Mouse (Mus musculus): ENCODE results near the gene Agbl1. TPM values are rescaled to one million over a fixed set of nuclear protein-coding genes. Genes with fewer than 3 reads are reported as not detected.

Agbl1 gene
- polyA plus RNA-seq, 1 experiment from 2014 or later = 0.16 TPM

- no peaks in the 10 kb centered on the region for H3K27me3 ChIP-seq (replicated peaks; ENCODE audit: control insufficient read depth, insufficient read depth, low read length)
- no peaks in the 10 kb centered on the region for H3K36me3 ChIP-seq (ENCODE audit: control insufficient read depth, insufficient read depth, low read length)
- no peak overlapping the region for H3K9ac ChIP-seq (ENCODE audit: low read depth, low read length)
- H3K4me2 ChIP-seq (ENCODE audit: low read length) = no peak overlapping the region
- no peak overlapping the region for H3K4me3 ChIP-seq (ENCODE audit: low read length)
- ATAC-seq = no peak
- H3K9me3 ChIP-seq (ENCODE audit: control insufficient read depth, low read length) = no peaks in the 10 kb centered on the region
- WGBS = 83% methylated on average over 9 of the region's 9 CpGs
- no peak overlapping the region for H3K27ac ChIP-seq (ENCODE audit: low read depth, low read length)
- no peaks in the 10 kb centered on the region; the same call in 1 of the 2 replicates for H3K4me1 ChIP-seq (ENCODE audit: control insufficient read depth, insufficient read depth, low read depth, low read length)
These were observed 180.9 kb downstream of the Agbl1 start for GRCm38 (mm10) chr7:76410403-76411180.

GRCm38 (mm10) chr7:76411933-76412587 is 182.4 kb downstream of the Agbl1 start:
- Histone ChIP-seq H3K9ac (ENCODE audit: low read depth, low read length) (no peak overlapping the region), H3K4me3 (ENCODE audit: low read length) (no peak overlapping the region), H3K27me3 (replicated peaks; ENCODE audit: control insufficient read depth, insufficient read depth, low read length) (no peaks in the 10 kb centered on the region), H3K27ac (ENCODE audit: low read depth, low read length) (no peak overlapping the region), H3K4me1 (ENCODE audit: control insufficient read depth, insufficient read depth, low read depth, low read length) (no peaks in the 10 kb centered on the region; the same call in 1 of the 2 replicates), H3K36me3 (ENCODE audit: control insufficient read depth, insufficient read depth, low read length) (no peaks in the 10 kb centered on the region), H3K4me2 (ENCODE audit: low read length) (no peak overlapping the region), H3K9me3 (ENCODE audit: control insufficient read depth, low read length) (no peaks in the 10 kb centered on the region)
- no peak for ATAC-seq
- 59% methylated on average over 4 of the region's 4 CpGs for WGBS

- peak; percentile 54; the same call in 1 of the 2 replicates for ATAC-seq
- Histone ChIP-seq H3K9ac (ENCODE audit: low read depth, low read length) (no peak overlapping the region), H3K27ac (ENCODE audit: low read depth, low read length) (no peak overlapping the region), H3K36me3 (ENCODE audit: control insufficient read depth, insufficient read depth, low read length) (no peaks in the 10 kb centered on the region), H3K4me2 (ENCODE audit: low read length) (no peak overlapping the region), H3K27me3 (replicated peaks; ENCODE audit: control insufficient read depth, insufficient read depth, low read length) (no peaks in the 10 kb centered on the region), H3K9me3 (ENCODE audit: control insufficient read depth, low read length) (no peaks in the 10 kb centered on the region), H3K4me3 (ENCODE audit: low read length) (no peak overlapping the region), H3K4me1 (ENCODE audit: control insufficient read depth, insufficient read depth, low read depth, low read length) (no peaks in the 10 kb centered on the region)
- WGBS = 28% methylated on average over 3 of the region's 3 CpGs
These were observed 186.5 kb downstream of the Agbl1 start for GRCm38 (mm10) chr7:76416084-76416597.

GRCm38 (mm10) chr7:76438581-76438980 is 208.9 kb downstream of the Agbl1 start:
- H3K27me3 ChIP-seq (replicated peaks; ENCODE audit: control insufficient read depth, insufficient read depth, low read length) = no peaks in the 10 kb centered on the region
- H3K4me3 ChIP-seq (ENCODE audit: low read length) = no peak overlapping the region
- no peaks in the 10 kb centered on the region for H3K9me3 ChIP-seq (ENCODE audit: control insufficient read depth, low read length)
- no peaks in the 10 kb centered on the region for H3K36me3 ChIP-seq (ENCODE audit: control insufficient read depth, insufficient read depth, low read length)
- H3K27ac ChIP-seq (ENCODE audit: low read depth, low read length) = no peak overlapping the region
- no peaks in the 10 kb centered on the region for H3K4me1 ChIP-seq (ENCODE audit: control insufficient read depth, insufficient read depth, low read depth, low read length)
- peak; percentile 45; the same call in 1 of the 2 replicates for ATAC-seq
- H3K4me2 ChIP-seq (ENCODE audit: low read length) = no peak overlapping the region
- H3K9ac ChIP-seq (ENCODE audit: low read depth, low read length) = no peak overlapping the region

GRCm38 (mm10) chr7:76438988-76439387 is 209.3 kb downstream of the Agbl1 start:
- Histone ChIP-seq H3K4me2 (ENCODE audit: low read length) (no peak overlapping the region), H3K9ac (ENCODE audit: low read depth, low read length) (no peak overlapping the region), H3K9me3 (ENCODE audit: control insufficient read depth, low read length) (no peaks in the 10 kb centered on the region), H3K27me3 (replicated peaks; ENCODE audit: control insufficient read depth, insufficient read depth, low read length) (no peaks in the 10 kb centered on the region), H3K4me1 (ENCODE audit: control insufficient read depth, insufficient read depth, low read depth, low read length) (no peaks in the 10 kb centered on the region), H3K36me3 (ENCODE audit: control insufficient read depth, insufficient read depth, low read length) (no peaks in the 10 kb centered on the region), H3K27ac (ENCODE audit: low read depth, low read length) (no peak overlapping the region; the same call in 1 of the 2 replicates), H3K4me3 (ENCODE audit: low read length) (no peak overlapping the region)
- 56% methylated on average over 4 of the region's 4 CpGs for WGBS
- no peak for ATAC-seq

- H3K9ac ChIP-seq (ENCODE audit: low read depth, low read length) = no peak overlapping the region
- WGBS = 35% methylated on average over 5 of the region's 5 CpGs
- no peak for ATAC-seq
These were observed 232.8 kb downstream of the Agbl1 start for GRCm38 (mm10) chr7:76462361-76463001.

GRCm38 (mm10) chr7:76466427-76466826 is 236.7 kb downstream of the Agbl1 start:
- ATAC-seq = no peak
- H3K4me2 ChIP-seq (ENCODE audit: low read length) = no peak overlapping the region
- no peak overlapping the region for H3K4me3 ChIP-seq (ENCODE audit: low read length)
- H3K4me1 ChIP-seq (ENCODE audit: control insufficient read depth, insufficient read depth, low read depth, low read length) = no peaks in the 10 kb centered on the region
- H3K36me3 ChIP-seq (ENCODE audit: control insufficient read depth, insufficient read depth, low read length) = no peaks in the 10 kb centered on the region
- H3K27ac ChIP-seq (ENCODE audit: low read depth, low read length) = no peak overlapping the region
- no peaks in the 10 kb centered on the region for H3K27me3 ChIP-seq (replicated peaks; ENCODE audit: control insufficient read depth, insufficient read depth, low read length)
- no peak overlapping the region for H3K9ac ChIP-seq (ENCODE audit: low read depth, low read length)
- no peaks in the 10 kb centered on the region for H3K9me3 ChIP-seq (ENCODE audit: control insufficient read depth, low read length)
- 77% methylated on average over 2 of the region's 2 CpGs for WGBS

More at GRCm38 (mm10) chr7:76462361-76463001, 232.8 kb downstream of the Agbl1 start:
- Histone ChIP-seq H3K4me3 (ENCODE audit: low read length) (no peak overlapping the region), H3K9me3 (ENCODE audit: control insufficient read depth, low read length) (no peaks in the 10 kb centered on the region), H3K4me2 (ENCODE audit: low read length) (no peak overlapping the region), H3K27me3 (replicated peaks; ENCODE audit: control insufficient read depth, insufficient read depth, low read length) (no peaks in the 10 kb centered on the region), H3K4me1 (ENCODE audit: control insufficient read depth, insufficient read depth, low read depth, low read length) (no peaks in the 10 kb centered on the region), H3K27ac (ENCODE audit: low read depth, low read length) (no peak overlapping the region), H3K36me3 (ENCODE audit: control insufficient read depth, insufficient read depth, low read length) (no peaks in the 10 kb centered on the region)

GRCm38 (mm10) chr7:76474233-76474632 is 244.5 kb downstream of the Agbl1 start:
- H3K4me3 ChIP-seq (ENCODE audit: low read length) = no peak overlapping the region
- no peaks in the 10 kb centered on the region for H3K9me3 ChIP-seq (ENCODE audit: control insufficient read depth, low read length)
- ATAC-seq = no peak
- WGBS = 31% methylated on average over 6 of the region's 6 CpGs
- no peaks in the 10 kb centered on the region for H3K27me3 ChIP-seq (replicated peaks; ENCODE audit: control insufficient read depth, insufficient read depth, low read length)
- H3K9ac ChIP-seq (ENCODE audit: low read depth, low read length) = no peak overlapping the region
- H3K27ac ChIP-seq (ENCODE audit: low read depth, low read length) = no peak overlapping the region
- H3K36me3 ChIP-seq (ENCODE audit: control insufficient read depth, insufficient read depth, low read length) = no peaks in the 10 kb centered on the region
- H3K4me1 ChIP-seq (ENCODE audit: control insufficient read depth, insufficient read depth, low read depth, low read length) = no peaks in the 10 kb centered on the region
- H3K4me2 ChIP-seq (ENCODE audit: low read length) = no peak overlapping the region

GRCm38 (mm10) chr7:76485546-76485945 is 255.9 kb downstream of the Agbl1 start:
- WGBS = 84% methylated on average over 2 of the region's 2 CpGs

More at GRCm38 (mm10) chr7:76485546-76485945, 255.9 kb downstream of the Agbl1 start:
- no peak overlapping the region for H3K9ac ChIP-seq (ENCODE audit: low read depth, low read length)
- ATAC-seq = no peak
- H3K4me2 ChIP-seq (ENCODE audit: low read length) = no peak overlapping the region
- no peaks in the 10 kb centered on the region for H3K9me3 ChIP-seq (ENCODE audit: control insufficient read depth, low read length)
- no peaks in the 10 kb centered on the region for H3K27me3 ChIP-seq (replicated peaks; ENCODE audit: control insufficient read depth, insufficient read depth, low read length)
- no peaks in the 10 kb centered on the region for H3K36me3 ChIP-seq (ENCODE audit: control insufficient read depth, insufficient read depth, low read length)
- H3K4me3 ChIP-seq (ENCODE audit: low read length) = no peak overlapping the region
- no peak overlapping the region for H3K27ac ChIP-seq (ENCODE audit: low read depth, low read length)
- no peaks in the 10 kb centered on the region for H3K4me1 ChIP-seq (ENCODE audit: control insufficient read depth, insufficient read depth, low read depth, low read length)

Measured in hindbrain, embryonic 16.5 days (tissue).